Mouse (Mus musculus): ENCODE measurements at regions not wholly inside any gene's neighbourhood (a gene's known extent, or its start where the extent isn't known, plus 50 kb on each side); places are given as distances from the start of the nearest gene placed in this dataset.
A peak's percentile ranks its signal among the peaks of the same experiment; 100 is the strongest.

DNA sequence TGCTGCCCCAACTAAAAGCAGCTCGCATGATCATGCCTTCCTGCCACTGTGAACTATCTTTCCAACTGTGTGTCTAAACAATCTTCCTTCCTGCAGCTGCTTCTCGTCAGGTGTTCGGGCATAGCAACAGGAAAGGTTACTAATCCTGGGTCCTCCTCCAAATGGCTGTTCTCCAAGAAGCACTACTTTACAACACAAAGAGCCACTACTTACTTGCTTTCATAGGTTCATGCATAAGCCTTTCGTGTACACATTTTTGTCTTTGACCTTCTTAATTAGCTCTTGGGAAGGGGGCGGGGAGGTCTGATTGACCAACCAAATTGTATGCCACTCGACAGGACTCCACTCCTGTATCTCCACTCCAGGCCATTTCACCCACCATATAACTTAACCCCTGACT lies 61.4 kb upstream of the Rad23b start:
- Histone ChIP-seq H3K4me1 (ENCODE audit: control insufficient read depth, insufficient read depth, insufficient read length) (no peaks in the 10 kb centered on the region), H3K27ac (ENCODE audit: insufficient read depth, low read length) (no peak overlapping the region), H3K4me3 (ENCODE audit: extremely low read depth, insufficient read depth, insufficient read length) (no peak overlapping the region), H3K27me3 (ENCODE audit: control insufficient read depth, insufficient read depth, low read length) (no peaks in the 10 kb centered on the region), H3K36me3 (ENCODE audit: control insufficient read depth, insufficient read depth, low read length) (no peaks in the 10 kb centered on the region)
- no peak for TF ChIP-seq CTCF (IDR thresholded peaks at IDR 0.05; ENCODE audit: extremely low read depth, insufficient read depth, insufficient read length, insufficient replicate concordance)
- DNase-seq (ENCODE audit: low read depth in 1 of 2, low spot score in 2 of 2): no peak
- WGBS: 62% methylated on average over 6 of the region's 6 CpGs

DNA sequence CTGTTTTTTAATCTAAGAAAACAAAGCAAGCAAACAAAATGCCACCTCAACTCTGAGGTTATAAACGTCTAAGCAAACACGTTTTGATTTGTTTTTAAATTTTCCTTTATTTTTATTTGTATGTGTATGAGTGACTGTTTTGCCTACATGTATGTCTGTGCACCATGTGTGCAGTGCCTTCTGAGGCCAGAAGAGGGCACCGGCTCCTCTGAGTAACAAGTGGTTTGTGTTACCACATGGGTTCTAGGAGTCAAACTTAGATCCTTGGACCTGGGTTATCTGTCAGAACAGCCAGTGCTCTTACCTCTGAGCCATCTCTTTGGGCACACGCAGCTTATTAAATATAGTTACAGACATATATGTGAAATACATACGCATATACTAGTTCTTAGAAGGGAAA lies 57.6 kb upstream of the Rad23b start:
- 85% methylated on average over 5 of the region's 5 CpGs for WGBS
- peak in 1 of 2 experiments; percentile 18 for DNase-seq (ENCODE audit: low read depth in 1 of 2, low spot score in 2 of 2)
- H3K27ac ChIP-seq (ENCODE audit: insufficient read depth, low read length): no peak overlapping the region
- H3K4me3 ChIP-seq (ENCODE audit: extremely low read depth, insufficient read depth, insufficient read length): no peak overlapping the region
- no peaks in the 10 kb centered on the region for H3K36me3 ChIP-seq (ENCODE audit: control insufficient read depth, insufficient read depth, low read length)
- no peaks in the 10 kb centered on the region for H3K27me3 ChIP-seq (ENCODE audit: control insufficient read depth, insufficient read depth, low read length)
- H3K4me1 ChIP-seq (ENCODE audit: control insufficient read depth, insufficient read depth, insufficient read length): no peaks in the 10 kb centered on the region
- TF ChIP-seq POLR2A (IDR thresholded peaks at IDR 0.05; ENCODE audit: low read depth, low read length): no peak
- TF ChIP-seq CTCF (IDR thresholded peaks at IDR 0.05; ENCODE audit: extremely low read depth, insufficient read depth, insufficient read length, insufficient replicate concordance): peak; percentile 18; the same call in 1 of the 2 replicates

DNA sequence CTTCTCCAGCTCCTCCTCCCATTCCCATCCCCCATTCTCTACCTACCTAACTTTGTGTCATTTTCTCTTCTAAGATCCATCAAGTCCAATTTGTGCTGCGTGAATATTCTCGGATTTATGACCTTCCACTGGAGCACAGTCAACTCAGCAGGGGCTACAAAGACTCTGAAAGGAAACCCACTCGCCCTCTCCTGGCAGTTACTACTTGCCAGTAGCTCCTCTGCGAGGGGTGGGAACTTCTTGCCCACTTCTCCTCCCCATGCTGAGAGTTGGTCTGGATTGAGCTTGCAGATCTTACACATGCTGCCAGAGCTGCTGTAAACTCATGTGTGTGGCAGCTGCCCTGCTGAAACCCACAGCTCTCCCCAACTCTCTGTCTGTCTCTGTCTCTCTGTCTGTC lies 57.1 kb upstream of the Rad23b start:
- no peak for TF ChIP-seq POLR2A (IDR thresholded peaks at IDR 0.05; ENCODE audit: low read depth, low read length)
- no peak for TF ChIP-seq CTCF (IDR thresholded peaks at IDR 0.05; ENCODE audit: extremely low read depth, insufficient read depth, insufficient read length, insufficient replicate concordance)
- H3K27ac ChIP-seq (ENCODE audit: insufficient read depth, low read length): no peak overlapping the region
- no peaks in the 10 kb centered on the region for H3K27me3 ChIP-seq (ENCODE audit: control insufficient read depth, insufficient read depth, low read length)
- H3K36me3 ChIP-seq (ENCODE audit: control insufficient read depth, insufficient read depth, low read length): no peaks in the 10 kb centered on the region
- DNase-seq (ENCODE audit: low read depth in 1 of 2, low spot score in 2 of 2): no peak
- WGBS: 81% methylated on average over 4 of the region's 4 CpGs
- no peak overlapping the region for H3K4me3 ChIP-seq (ENCODE audit: extremely low read depth, insufficient read depth, insufficient read length)
- no peaks in the 10 kb centered on the region for H3K4me1 ChIP-seq (ENCODE audit: control insufficient read depth, insufficient read depth, insufficient read length)

DNA sequence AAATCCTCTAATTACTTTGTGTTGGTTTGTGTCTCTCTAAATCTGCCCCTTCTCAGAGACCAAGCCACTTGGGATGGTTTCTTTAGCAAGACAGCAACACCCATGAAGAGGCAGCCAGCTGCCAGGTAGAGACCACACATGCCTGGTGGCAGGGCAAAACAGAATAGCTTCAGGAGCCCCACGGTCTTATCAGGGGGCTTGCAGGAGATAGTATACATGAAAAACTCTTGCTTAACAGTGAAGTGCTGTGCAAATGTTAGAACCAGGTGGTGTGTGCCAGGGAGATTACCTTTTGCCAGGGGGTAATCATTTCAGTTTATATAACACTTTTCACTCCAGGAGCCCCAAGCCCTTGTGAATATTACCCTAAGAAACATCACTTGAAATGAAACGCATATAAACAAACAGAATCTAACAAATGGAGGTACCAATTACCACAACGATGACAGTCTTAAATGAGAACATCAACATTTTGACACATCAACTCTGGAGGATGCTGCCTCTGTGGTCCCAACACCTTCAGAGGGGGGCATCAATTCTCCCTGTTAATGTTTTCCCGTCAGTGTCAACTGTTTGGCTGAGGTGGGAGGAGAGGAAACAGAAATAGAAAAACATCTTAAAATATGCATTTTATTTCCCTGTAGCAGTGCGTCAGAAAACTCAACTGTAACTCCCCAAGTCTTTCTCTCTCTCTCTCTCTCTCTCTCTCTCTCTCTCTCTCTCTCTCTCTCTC lies 56.3 kb upstream of the Rad23b start:
- H3K4me1 ChIP-seq (ENCODE audit: control insufficient read depth, insufficient read depth, insufficient read length): no peaks in the 10 kb centered on the region
- no peaks in the 10 kb centered on the region for H3K36me3 ChIP-seq (ENCODE audit: control insufficient read depth, insufficient read depth, low read length)
- DNase-seq (ENCODE audit: low read depth in 1 of 2, low spot score in 2 of 2): no peak
- no peak overlapping the region for H3K27ac ChIP-seq (ENCODE audit: insufficient read depth, low read length)
- no peaks in the 10 kb centered on the region for H3K27me3 ChIP-seq (ENCODE audit: control insufficient read depth, insufficient read depth, low read length)
- H3K4me3 ChIP-seq (ENCODE audit: extremely low read depth, insufficient read depth, insufficient read length): no peak overlapping the region
- 42% methylated on average over 5 of the region's 5 CpGs for WGBS
- no peak for TF ChIP-seq POLR2A (IDR thresholded peaks at IDR 0.05; ENCODE audit: low read depth, low read length)
- no peak for TF ChIP-seq CTCF (IDR thresholded peaks at IDR 0.05; ENCODE audit: extremely low read depth, insufficient read depth, insufficient read length, insufficient replicate concordance)

DNA sequence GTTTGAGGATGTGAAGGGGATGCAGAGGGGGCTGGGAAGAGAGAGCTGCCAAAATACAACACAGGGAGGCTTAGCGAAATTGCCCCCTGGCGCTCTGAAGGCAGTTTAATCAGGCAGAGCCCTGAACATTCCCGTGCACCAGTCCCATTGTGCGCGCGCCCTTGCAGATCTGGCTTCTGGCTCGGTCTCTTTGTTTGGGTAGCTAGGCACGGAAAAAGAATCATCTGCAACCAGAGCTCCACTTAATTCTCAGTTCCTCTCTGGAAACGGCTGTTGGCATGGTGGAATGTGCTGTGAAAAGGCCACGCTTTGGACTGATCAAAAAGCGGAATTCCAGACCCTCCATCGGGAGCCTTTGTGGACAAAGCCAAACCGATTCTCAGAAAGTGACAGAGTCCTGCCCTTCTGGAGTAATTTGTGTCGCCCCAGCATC lies 55.6 kb upstream of the Rad23b start:
- 19% methylated on average over 14 of the region's 14 CpGs for WGBS
- Histone ChIP-seq H3K27ac (ENCODE audit: insufficient read depth, low read length) (no peak overlapping the region), H3K4me3 (ENCODE audit: extremely low read depth, insufficient read depth, insufficient read length) (no peak overlapping the region), H3K36me3 (ENCODE audit: control insufficient read depth, insufficient read depth, low read length) (no peaks in the 10 kb centered on the region), H3K4me1 (ENCODE audit: control insufficient read depth, insufficient read depth, insufficient read length) (no peaks in the 10 kb centered on the region), H3K27me3 (ENCODE audit: control insufficient read depth, insufficient read depth, low read length) (no peaks in the 10 kb centered on the region)
- TF ChIP-seq CTCF (IDR thresholded peaks at IDR 0.05; ENCODE audit: extremely low read depth, insufficient read depth, insufficient read length, insufficient replicate concordance): no peak
- no peak for TF ChIP-seq POLR2A (IDR thresholded peaks at IDR 0.05; ENCODE audit: low read depth, low read length)
- no peak for DNase-seq (ENCODE audit: low read depth in 1 of 2, low spot score in 2 of 2)

DNA sequence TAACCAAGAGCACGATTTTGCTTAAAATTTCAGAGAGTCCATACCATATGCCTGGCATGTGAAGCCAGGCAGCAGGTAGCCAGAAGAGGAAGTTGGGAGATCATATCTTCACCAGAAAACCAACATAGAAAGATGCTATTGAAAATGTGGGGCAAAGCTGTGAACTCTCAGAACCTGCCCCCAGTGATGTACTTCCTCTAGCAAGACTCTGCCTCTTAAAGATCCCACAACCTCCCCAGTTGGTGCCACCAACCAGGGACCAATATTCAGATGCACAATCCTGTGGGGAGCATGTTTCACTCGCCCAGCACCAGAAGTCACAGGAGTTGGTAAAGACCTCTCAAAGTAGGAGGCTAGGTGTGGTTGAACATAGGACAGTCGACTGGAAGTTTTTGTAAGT lies 52.0 kb upstream of the Rad23b start:
- H3K4me1 ChIP-seq (ENCODE audit: control insufficient read depth, insufficient read depth, insufficient read length): no peaks in the 10 kb centered on the region
- DNase-seq (ENCODE audit: low read depth in 1 of 2, low spot score in 2 of 2): no peak
- WGBS: 55% methylated on average over 3 of the region's 3 CpGs
- H3K36me3 ChIP-seq (ENCODE audit: control insufficient read depth, insufficient read depth, low read length): no peaks in the 10 kb centered on the region
- TF ChIP-seq CTCF (IDR thresholded peaks at IDR 0.05; ENCODE audit: extremely low read depth, insufficient read depth, insufficient read length, insufficient replicate concordance) (no peak), POLR2A (IDR thresholded peaks at IDR 0.05; ENCODE audit: low read depth, low read length) (no peak)
- H3K27ac ChIP-seq (ENCODE audit: insufficient read depth, low read length): no peak overlapping the region
- no peak overlapping the region for H3K4me3 ChIP-seq (ENCODE audit: extremely low read depth, insufficient read depth, insufficient read length)
- no peaks in the 10 kb centered on the region for H3K27me3 ChIP-seq (ENCODE audit: control insufficient read depth, insufficient read depth, low read length)

Measured in spleen, adult 2 months (tissue).